Mouse (Mus musculus) kidney, adult 2 months (tissue): ENCODE measurements at regions not wholly inside any gene's neighbourhood (a gene's known extent, or its start where the extent isn't known, plus 50 kb on each side); places are given as distances from the start of the nearest gene placed in this dataset.

Experiments used
- CTCF ChIP-seq: fragments of 200-500 bp; conservative IDR thresholded peaks from 2 replicates; pipeline ENCODE4 v1.5.1; 2011; ENCODE audit warnings: low read depth, mild to moderate bottlenecking, control low read depth, low read length, moderate library complexity, mixed read lengths; ENCODE audit not compliant: insufficient read depth, insufficient read length
- POLR2A ChIP-seq: fragments of 200-500 bp; IDR thresholded peaks from one replicate; pipeline ENCODE4 v1.6.1; 2011; ENCODE audit warnings: low read depth, low read length, control low read depth

- TF ChIP-seq CTCF (no peak), POLR2A (no peak)
Observed at GRCm38 (mm10) chr2:174871225-174871624, 110.8 kb downstream of the Edn3 start.
